In genomic region chr15:62076552-62077234, GRCm38 (mm10) we compare ENCODE assay signal across 19 mouse cellular contexts.
A peak's percentile ranks its signal among the peaks of the same experiment; 100 is the strongest.
DNase-seq lines count a peak whose midpoint lies in the region; ATAC-seq and TF ChIP-seq lines count a peak whose summit lies in the region.
"Had no signal": no experiment of that assay in that cellular context is flagged by ENCODE, and none has a peak within 500 bp of the region (broad histone marks: within the 10 kb centered on the region; RNA-seq: fewer than 3 reads in every experiment).

No protein-coding gene starts in this region.

- DNase-seq in CH12.LX (ENCODE audit: extremely low read depth), result no peak
- DNase-seq in stomach, postnatal 0 days (ENCODE audit: low spot score), result peak; percentile 28
- no peak for DNase-seq in heart, adult 8-10 months (ENCODE audit: low spot score)
- DNase-seq: adrenal gland, postnatal 14 days; cerebellum, adult 11-12 months; cerebellum, adult 9-11 months; cerebellum, postnatal 36 days; gastrocnemius, adult 2 months; gastrocnemius, postnatal 25 days; heart, adult 2 months; heart, postnatal 36 days had no signal

- TF ChIP-seq EP300 in CH12.LX (IDR thresholded peaks at IDR 0.05; ENCODE audit: low read length) (no peak), ES-Bruce4 (IDR thresholded peaks at IDR 0.05; ENCODE audit: insufficient read depth, low read depth, low read length) (no peak)
- TF ChIP-seq EP300 in stomach, postnatal 0 days (optimal IDR thresholded peaks at IDR 0.05), result no peak

- H3K9me3 ChIP-seq in CH12.LX (replicated peaks; ENCODE audit: low read length), result no peaks in the 10 kb centered on the region
- H3K9me3 ChIP-seq in ES-Bruce4 (replicated peaks; ENCODE audit: control insufficient read depth, insufficient read depth, low read length, poor library complexity, severe bottlenecking), result no peaks in the 10 kb centered on the region
- no peaks in the 10 kb centered on the region for H3K9me3 ChIP-seq in intestine, embryonic 16.5 days (ENCODE audit: control insufficient read depth, low read length)
- H3K9me3 ChIP-seq in stomach, postnatal 0 days (ENCODE audit: control insufficient read depth, low read length), result no peaks in the 10 kb centered on the region
- H3K9me3 ChIP-seq: embryonic facial prominence, embryonic 13.5 days; forebrain, embryonic 10.5 days; heart, embryonic 13.5 days; hindbrain, embryonic 15.5 days had no signal

- H3K4me3 ChIP-seq in CH12.LX (replicated peaks in 1 of 3; ENCODE audit: low read depth in 2 of 3, low read length in 2 of 3, poor library complexity in 1 of 3) (no peak overlapping the region), ES-Bruce4 (ENCODE audit: low read depth, low read length) (no peak overlapping the region)
- H3K4me3 ChIP-seq in intestine, embryonic 16.5 days (ENCODE audit: low read length), result no peak overlapping the region
- no peak overlapping the region for H3K4me3 ChIP-seq in stomach, postnatal 0 days (ENCODE audit: low read depth, low read length)
- H3K4me3 ChIP-seq: embryonic facial prominence, embryonic 13.5 days; forebrain, embryonic 10.5 days; gastrocnemius, adult 2 months; heart, adult 2 months; heart, embryonic 13.5 days; hindbrain, embryonic 15.5 days had no signal

- in situ Hi-C loops in CH12.LX (cut with MboI; ENCODE audit: low pct_ligation_motif_present, low pct_unique_long_range_greater_than_20kb, low sequenced_read_pairs), result no loop called here

- peaks cover 20 to 90% of the 10 kb centered on the region in 2 experiments for H3K4me1 ChIP-seq in CH12.LX (ENCODE audit: control insufficient read depth in 1 of 2, insufficient read depth in 2 of 2)
- peaks cover 9% of the 10 kb centered on the region for H3K4me1 ChIP-seq in ES-Bruce4 (ENCODE audit: control insufficient read depth, insufficient read depth, low read length)
- H3K4me1 ChIP-seq in intestine, embryonic 16.5 days (ENCODE audit: control insufficient read depth, insufficient read depth, low read length), result 0 out of 2 replicates have a peak, but pooled peaks cover 2% of the 10 kb centered on the region
- H3K4me1 ChIP-seq in stomach, postnatal 0 days (replicated peaks; ENCODE audit: control insufficient read depth, insufficient read depth), result no peaks in the 10 kb centered on the region; the same call in 1 of the 2 replicates

- H3K27me3 ChIP-seq in CH12.LX (replicated peaks), result no peaks in the 10 kb centered on the region
- no peaks in the 10 kb centered on the region for H3K27me3 ChIP-seq in ES-Bruce4 (ENCODE audit: control insufficient read depth, insufficient read depth, low read length, poor library complexity, severe bottlenecking)
- no peaks in the 10 kb centered on the region for H3K27me3 ChIP-seq in intestine, embryonic 16.5 days (replicated peaks; ENCODE audit: control insufficient read depth, insufficient read depth, low read length)
- no peaks in the 10 kb centered on the region for H3K27me3 ChIP-seq in stomach, postnatal 0 days (ENCODE audit: control insufficient read depth, insufficient read depth, low read length)
- H3K27me3 ChIP-seq: embryonic facial prominence, embryonic 13.5 days; heart, embryonic 13.5 days; hindbrain, embryonic 15.5 days had no signal

- H3K9ac ChIP-seq in CH12.LX (ENCODE audit: insufficient read depth, low read depth) (no peak overlapping the region), ES-Bruce4 (ENCODE audit: low read depth, poor library complexity, severe bottlenecking) (no peak overlapping the region)
- H3K9ac ChIP-seq in intestine, embryonic 16.5 days (ENCODE audit: low read depth, low read length), result no peak overlapping the region
- H3K9ac ChIP-seq in stomach, postnatal 0 days (ENCODE audit: low read length), result no peak overlapping the region
- H3K9ac ChIP-seq: embryonic facial prominence, embryonic 13.5 days; heart, embryonic 13.5 days; hindbrain, embryonic 15.5 days had no signal

- WGBS in intestine, embryonic 16.5 days, result 75% methylated on average over 5 of the region's 5 CpGs
- 69% methylated on average over 5 of the region's 5 CpGs for WGBS in stomach, postnatal 0 days

- H3K79me2 ChIP-seq in CH12.LX (replicated peaks; ENCODE audit: control insufficient read depth, extremely low read depth, insufficient read depth, poor library complexity, severe bottlenecking), result peaks cover 93% of the 10 kb centered on the region

- peak; percentile 76 for ATAC-seq in intestine, embryonic 16.5 days
- peak; percentile 58; the same call in 1 of the 2 replicates for ATAC-seq in stomach, postnatal 0 days (ENCODE audit: low FRiP score, low TSS enrichment)
- no peak for ATAC-seq in monocyte, adult 5-6 weeks (replicated peaks; ENCODE audit: insufficient number of reproducible peaks, low FRiP score, low TSS enrichment, poor library complexity, severe bottlenecking)
- ATAC-seq: forebrain, embryonic 14.5 days had no signal

- H3K27ac ChIP-seq in CH12.LX (ENCODE audit: insufficient read depth, low read depth), result no peak overlapping the region
- peak overlapping the region; percentile 12; the same call in 1 of the 2 replicates for H3K27ac ChIP-seq in ES-Bruce4 (ENCODE audit: insufficient read depth, low read length)
- H3K27ac ChIP-seq in intestine, embryonic 16.5 days (ENCODE audit: low read length), result peak overlapping the region; percentile 5; the same call in 1 of the 2 replicates
- H3K27ac ChIP-seq in stomach, postnatal 0 days (replicated peaks), result 0 out of 2 replicates have a peak overlapping the region, but pooled peaks have one; percentile 56
- H3K27ac ChIP-seq: embryonic facial prominence, embryonic 13.5 days; forebrain, embryonic 10.5 days; gastrocnemius, adult 2 months; heart, adult 2 months; heart, embryonic 13.5 days; hindbrain, embryonic 15.5 days had no signal

- no peak for TF ChIP-seq CTCF in CH12.LX (conservative IDR thresholded peaks at IDR 0.05 in 1 of 2, IDR thresholded peaks at IDR 0.05 in 1 of 2; ENCODE audit: low read depth in 2 of 2, low read length in 2 of 2)
- TF ChIP-seq CTCF in ES-Bruce4 (IDR thresholded peaks at IDR 0.05; ENCODE audit: low read depth, low read length), result no peak
- TF ChIP-seq CTCF in stomach, postnatal 0 days (IDR thresholded peaks at IDR 0.05; ENCODE audit: low read depth), result no peak

- H3K4me2 ChIP-seq in CH12.LX (ENCODE audit: insufficient read depth, low read depth, poor library complexity, severe bottlenecking), result no peak overlapping the region
- no peak overlapping the region for H3K4me2 ChIP-seq in intestine, embryonic 16.5 days (ENCODE audit: low read depth, low read length)
- H3K4me2 ChIP-seq in stomach, postnatal 0 days (replicated peaks; ENCODE audit: low read depth), result no peak overlapping the region
- H3K4me2 ChIP-seq: embryonic facial prominence, embryonic 13.5 days; heart, embryonic 13.5 days; hindbrain, embryonic 15.5 days had no signal

- no peak for TF ChIP-seq RAD21 in CH12.LX (IDR thresholded peaks at IDR 0.05; ENCODE audit: low read depth, low read length)

- dilution Hi-C loops in CH12.LX (cut with MboI; ENCODE audit: extremely low pct_ligation_motif_present, extremely low pct_unique_long_range_greater_than_20kb, low sequenced_read_pairs), result no loop called here

- no peak for TF ChIP-seq POLR2A in CH12.LX (IDR thresholded peaks at IDR 0.05; ENCODE audit: low read depth, low read length)
- TF ChIP-seq POLR2A in ES-Bruce4 (IDR thresholded peaks at IDR 0.05; ENCODE audit: insufficient read depth, low read length), result no peak

- H3K36me3 ChIP-seq in CH12.LX (replicated peaks in 1 of 2; ENCODE audit: control insufficient read depth in 1 of 2, insufficient read depth in 1 of 2, low read length in 1 of 2) (peaks cover 35 to 89% of the 10 kb centered on the region in 2 experiments), ES-Bruce4 (ENCODE audit: control insufficient read depth, insufficient read depth, low read length, poor library complexity, severe bottlenecking) (peaks cover 5% of the 10 kb centered on the region; the same call in 1 of the 2 replicates)
- no peaks in the 10 kb centered on the region for H3K36me3 ChIP-seq in intestine, embryonic 16.5 days (ENCODE audit: control insufficient read depth, insufficient read depth, low read length)
- no peaks in the 10 kb centered on the region for H3K36me3 ChIP-seq in stomach, postnatal 0 days (ENCODE audit: control insufficient read depth, insufficient read depth, low read length)
- H3K36me3 ChIP-seq: embryonic facial prominence, embryonic 13.5 days; forebrain, embryonic 10.5 days; heart, embryonic 13.5 days; hindbrain, embryonic 15.5 days had no signal

TF ChIP-seq in CH12.LX, 34 proteins besides CTCF, POLR2A, EP300 and RAD21:
- TF ChIP-seq ETS1 (conservative IDR thresholded peaks at IDR 0.05; ENCODE audit: low read depth, low read length) (no peak), SIN3A (IDR thresholded peaks at IDR 0.05; ENCODE audit: low read length) (0 out of 2 replicates have a peak, but pooled peaks have one; percentile 12), USF2 (conservative IDR thresholded peaks at IDR 0.05; ENCODE audit: low read depth, low read length) (no peak), NRF1 (IDR thresholded peaks at IDR 0.05; ENCODE audit: low read depth, low read length) (no peak)
